Mouse (Mus musculus) liver, adult 2 months (tissue): ENCODE results near the gene Clps. TPM values are rescaled to one million over a fixed set of nuclear protein-coding genes. Genes with fewer than 3 reads are reported as not detected.

Source experiments
- DNase-seq: peaks from one replicate; pipeline ENCODE4 v3.0.0-alpha.2; 2011; ENCODE audit warnings: low read depth, low spot score; ENCODE audit errors: extremely low read depth
- H3K27ac ChIP-seq: fragments of 200-500 bp; replicated peaks from 2 replicates; pipeline ENCODE4 v1.5.1; 2012; ENCODE audit warnings: low read depth, mild to moderate bottlenecking, control low read depth, inconsistent platforms, low read length; ENCODE audit not compliant: insufficient read depth
- H3K27me3 ChIP-seq: fragments of 200-500 bp; 2 replicates; pipeline ENCODE4 v1.6.1; 2012; ENCODE audit warnings: mild to moderate bottlenecking, moderate library complexity, low read length, inconsistent platforms; ENCODE audit not compliant: control insufficient read depth, insufficient read depth
- H3K36me3 ChIP-seq: fragments of 200-500 bp; 2 replicates; pipeline ENCODE4 v1.6.1; 2012; ENCODE audit warnings: low read length, inconsistent platforms; ENCODE audit not compliant: control insufficient read depth, insufficient read depth
- H3K4me1 ChIP-seq: fragments of 200-500 bp; 2 replicates; pipeline ENCODE4 v1.6.1; 2011; ENCODE audit warnings: low read length; ENCODE audit not compliant: control insufficient read depth, insufficient read depth
- H3K4me3 ChIP-seq: fragments of 200-500 bp; 2 replicates; pipeline ENCODE4 v1.5.1; 2011; ENCODE audit warnings: low read depth, mild to moderate bottlenecking, control low read depth, low read length, moderate library complexity; ENCODE audit not compliant: insufficient read depth
- H3K79me2 ChIP-seq: fragments of 200-500 bp; 2 replicates; pipeline ENCODE4 v1.6.1; 2012; ENCODE audit warnings: inconsistent platforms, mild to moderate bottlenecking, low read length, moderate library complexity; ENCODE audit not compliant: control insufficient read depth, insufficient read depth
- H3K9ac ChIP-seq: fragments of 200-500 bp; 2 replicates; pipeline ENCODE4 v1.6.1; 2012; ENCODE audit warnings: low read depth, mild to moderate bottlenecking, control low read depth, inconsistent platforms, low read length
- CTCF ChIP-seq: fragments of 200-500 bp; IDR thresholded peaks from 2 replicates; pipeline ENCODE4 v1.5.1; 2011; ENCODE audit warnings: low read depth, low read length, control low read depth
- POLR2A ChIP-seq: fragments of 200-500 bp; IDR thresholded peaks from 2 replicates; pipeline ENCODE4 v1.6.1; 2011; ENCODE audit warnings: low read length, control low read depth; ENCODE audit not compliant: insufficient read depth; ENCODE audit errors: extremely low read depth
- WGBS: fragments of 180-500 bp; shearing (Covaris S2); methylation state at CpG from one replicate; pipeline ENCODE4 v1.1.7; 2018; 5-methylcytosine and 5-hydroxymethylcytosine counted together
- polyA plus RNA-seq: library from polyadenylated mRNA; depleted of rRNA; stranded (reverse); fragments of >200 nt; gene quantifications from 2 replicates; pipeline ENCODE4 v1.2.3, GENCODE M21; 2012
- total RNA-seq: library from RNA; depleted of rRNA; stranded (reverse); fragments of >200 nt; gene quantifications from 2 replicates; pipeline ENCODE4 v1.2.3, GENCODE M21; 2014

The Clps gene
- total and polyA plus RNA-seq, 2 experiments: 1.4 to 70.1 TPM

GRCm38 (mm10) chr17:28520561-28520960, 40.0 kb downstream of the Clps start:
- 89% methylated on average over 4 of the region's 4 CpGs for WGBS
- Histone ChIP-seq H3K79me2 (no peaks in the 10 kb centered on the region), H3K4me1 (peaks cover 22% of the 10 kb centered on the region), H3K9ac (no peak overlapping the region), H3K27me3 (no peaks in the 10 kb centered on the region), H3K36me3 (no peaks in the 10 kb centered on the region), H3K4me3 (no peak overlapping the region), H3K27ac (no peak overlapping the region)
- TF ChIP-seq CTCF: no peak
- TF ChIP-seq POLR2A: no peak
- no peak for DNase-seq

DNA sequence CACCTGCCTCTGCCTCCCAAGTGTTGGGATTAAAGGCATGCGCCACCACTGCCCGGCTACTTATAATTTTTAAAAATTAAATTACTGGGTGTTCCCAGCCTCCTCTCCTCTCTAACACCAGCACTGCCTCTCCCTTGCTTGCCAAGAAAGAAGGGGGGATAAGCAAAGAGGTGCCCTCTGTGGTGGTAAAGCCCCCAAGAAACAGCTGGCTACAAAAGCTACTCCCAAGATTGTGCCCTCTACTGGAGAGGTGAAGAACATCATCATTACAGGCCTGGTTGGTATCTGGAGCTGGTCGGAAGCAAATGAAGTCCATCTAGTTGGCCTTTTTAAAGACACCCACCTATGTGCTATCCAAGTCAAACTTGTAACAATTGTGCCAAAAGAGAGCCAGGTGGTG, 40.7 kb downstream of the Clps start:
- H3K27me3 ChIP-seq: no peaks in the 10 kb centered on the region
- H3K36me3 ChIP-seq: no peaks in the 10 kb centered on the region
- H3K79me2 ChIP-seq: no peaks in the 10 kb centered on the region
- TF ChIP-seq CTCF (peak; percentile 8; the same call in 1 of the 2 replicates), POLR2A (no peak)
- 81% methylated on average over 3 of the region's 3 CpGs for WGBS
- H3K4me1 ChIP-seq: peaks cover 22% of the 10 kb centered on the region
- H3K27ac ChIP-seq: no peak overlapping the region
- H3K9ac ChIP-seq: no peak overlapping the region
- DNase-seq: no peak
- no peak overlapping the region for H3K4me3 ChIP-seq

- peak overlapping the region; percentile 90 for H3K27ac ChIP-seq
- H3K9ac ChIP-seq: peak overlapping the region; percentile 90
- peak overlapping the region; percentile 79 for H3K4me3 ChIP-seq
- DNase-seq: no peak
- 52% methylated on average over 8 of the region's 8 CpGs for WGBS
- 0 out of 2 replicates have a peak, but pooled peaks have one; percentile 3 for TF ChIP-seq POLR2A
- TF ChIP-seq CTCF: no peak
- H3K4me1 ChIP-seq: peaks cover 22% of the 10 kb centered on the region
- no peaks in the 10 kb centered on the region for H3K36me3 ChIP-seq
- H3K79me2 ChIP-seq: no peaks in the 10 kb centered on the region
- H3K27me3 ChIP-seq: no peaks in the 10 kb centered on the region
Measured at GRCm38 (mm10) chr17:28518615-28519071, 41.9 kb downstream of the Clps start.

GRCm38 (mm10) chr17:28517956-28518614, 42.5 kb downstream of the Clps start:
- WGBS: 3% methylated on average over 45 of the region's 46 CpGs
- Histone ChIP-seq H3K27me3 (no peaks in the 10 kb centered on the region), H3K79me2 (no peaks in the 10 kb centered on the region), H3K4me1 (peaks cover 24% of the 10 kb centered on the region), H3K36me3 (no peaks in the 10 kb centered on the region), H3K9ac (peak overlapping the region; percentile 90), H3K27ac (peak overlapping the region; percentile 90), H3K4me3 (peak overlapping the region; percentile 79)
- TF ChIP-seq POLR2A (peak; percentile 32; the same call in 1 of the 2 replicates), CTCF (no peak)
- peak; percentile 70 for DNase-seq

GRCm38 (mm10) chr17:28517441-28517955, 43.1 kb downstream of the Clps start, which contains the start of gene Fkbp5:
Gene Fkbp5, minus strand, starts transcription at chr17:28517527.
- WGBS: 28% methylated on average over 16 of the region's 16 CpGs
- H3K4me3 ChIP-seq: peak within 1 kb of the TSS; percentile 79
- TF ChIP-seq CTCF (no peak), POLR2A (no peak)
- H3K79me2 ChIP-seq: no peaks in the 10 kb centered on the region
- peak within 1 kb of the TSS; percentile 90 for H3K27ac ChIP-seq
- H3K27me3 ChIP-seq: no peaks in the 10 kb centered on the region
- no peak for DNase-seq
- peaks cover 26% of the 10 kb centered on the region for H3K4me1 ChIP-seq
- peak within 1 kb of the TSS; percentile 90 for H3K9ac ChIP-seq
- no peaks in the 10 kb centered on the region for H3K36me3 ChIP-seq

GRCm38 (mm10) chr17:28516881-28517280, 43.7 kb downstream of the Clps start:
- TF ChIP-seq POLR2A: no peak
- TF ChIP-seq CTCF: no peak
- Histone ChIP-seq H3K27me3 (no peaks in the 10 kb centered on the region), H3K4me3 (no peak overlapping the region), H3K9ac (no peak overlapping the region; the same call in 1 of the 2 replicates), H3K4me1 (peaks cover 28% of the 10 kb centered on the region), H3K27ac (no peak overlapping the region; the same call in 1 of the 2 replicates), H3K79me2 (no peaks in the 10 kb centered on the region), H3K36me3 (no peaks in the 10 kb centered on the region)
- no peak for DNase-seq
- WGBS: 84% methylated on average over 4 of the region's 4 CpGs
